Mouse (Mus musculus): ENCODE measurements around the gene Zfp780b.

DNA sequence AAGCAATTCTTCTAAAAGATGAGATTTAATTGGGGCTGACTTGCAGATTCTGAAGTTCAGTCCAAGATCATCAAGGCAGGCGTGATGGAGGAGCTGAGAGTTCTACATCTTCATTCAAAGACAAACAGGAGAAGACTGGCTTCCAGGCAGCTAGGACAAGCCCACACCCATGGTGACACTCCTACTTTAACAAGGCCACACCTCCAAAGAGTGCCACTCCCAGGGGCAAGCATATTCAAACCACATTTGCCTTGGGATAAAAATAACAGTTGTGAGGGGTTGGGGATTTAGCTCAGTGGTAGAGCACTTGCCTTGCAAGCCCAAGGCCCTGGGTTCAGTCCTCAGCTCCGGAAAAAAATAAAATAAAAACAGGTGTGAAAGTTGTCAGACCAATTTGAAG, 3.2 kb upstream of the Zfp780b start:
- TF ChIP-seq CTCF (IDR thresholded peaks at IDR 0.05; ENCODE audit: control insufficient read depth, insufficient read depth, insufficient replicate concordance, low read depth, low read length) (no peak), POLR2A (IDR thresholded peaks at IDR 0.05; ENCODE audit: control insufficient read depth, low read depth, low read length) (no peak)
